Mouse (Mus musculus) CD8-positive naive resting alpha-beta T cell, adult 2 months (primary cell): ENCODE data around the gene Edn2.

Experiments
- DNase-seq, 2 experiments: peaks; one replicate each; pipeline ENCODE4 v3.0.0; 2022; ENCODE audit warnings: low read depth in 2 of 2, low spot score in 2 of 2

Gene Edn2

DNA sequence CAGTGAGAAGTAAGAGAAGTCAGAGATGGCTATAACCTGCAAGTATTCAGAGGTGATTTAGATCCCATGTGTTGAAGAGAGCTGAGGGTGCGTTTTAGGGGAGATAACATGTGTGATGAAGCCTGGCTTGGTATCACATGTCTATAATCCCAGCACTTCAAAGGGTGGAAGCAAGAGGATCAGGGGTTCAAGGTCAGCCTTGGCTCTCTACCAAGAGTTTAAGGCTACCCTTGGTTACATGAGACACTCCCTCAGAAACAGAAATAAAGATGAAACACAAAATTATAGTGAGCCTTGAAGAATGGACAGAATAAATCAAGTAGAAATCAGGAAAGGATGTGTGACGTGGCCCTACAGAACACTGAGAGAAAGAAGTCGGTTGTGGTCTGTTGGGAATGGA, 7.3 kb upstream of the Edn2 start:
- DNase-seq = no peak

- no peak for DNase-seq
Measured at GRCm38 (mm10) chr4:120158714-120159310, 2.2 kb upstream of the Edn2 start.

DNA sequence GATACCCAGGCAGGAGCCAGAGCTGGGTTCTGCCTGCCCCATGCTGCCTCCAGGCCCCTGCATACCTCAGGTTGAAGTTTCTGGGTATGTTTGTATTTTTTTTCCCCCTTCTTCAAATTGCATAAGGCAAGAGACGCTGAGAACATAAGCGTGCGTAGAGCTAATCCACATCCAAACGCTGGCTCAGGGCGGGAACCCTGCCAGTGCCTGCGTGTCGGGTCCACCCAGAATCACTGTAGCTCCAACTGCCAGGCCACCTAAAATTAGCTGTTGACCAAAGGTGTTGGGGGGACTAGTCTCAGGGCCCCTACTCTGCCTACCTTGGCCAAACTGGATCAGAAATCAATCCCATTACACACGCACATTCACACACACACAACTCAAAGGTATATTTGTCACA, 1.6 kb downstream of the Edn2 start:
- no peak for DNase-seq

- no peak for DNase-seq
Measured at GRCm38 (mm10) chr4:120163242-120163641, 2.2 kb downstream of the Edn2 start.

DNA sequence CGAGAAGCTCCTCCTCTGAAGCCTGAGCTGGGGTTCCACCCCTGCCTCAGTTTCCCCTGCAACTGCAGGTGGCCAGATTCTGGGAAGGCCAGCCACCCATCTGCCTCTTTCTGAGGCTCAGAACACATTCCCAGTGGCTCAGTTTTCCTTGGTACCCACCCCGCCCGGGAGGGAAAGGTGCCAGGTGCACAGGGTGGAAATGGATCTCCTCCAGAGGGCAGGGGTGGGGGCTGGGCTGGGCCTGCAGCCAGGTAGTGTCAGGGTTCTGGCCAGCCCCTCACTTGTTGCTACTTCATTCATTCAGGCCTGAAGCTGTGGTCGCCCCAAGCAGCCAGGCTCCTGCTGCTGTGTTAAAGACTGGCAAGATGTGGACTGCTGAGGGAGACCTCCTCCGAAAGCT, 3.3 kb downstream of the Edn2 start:
- DNase-seq = no peak

DNA sequence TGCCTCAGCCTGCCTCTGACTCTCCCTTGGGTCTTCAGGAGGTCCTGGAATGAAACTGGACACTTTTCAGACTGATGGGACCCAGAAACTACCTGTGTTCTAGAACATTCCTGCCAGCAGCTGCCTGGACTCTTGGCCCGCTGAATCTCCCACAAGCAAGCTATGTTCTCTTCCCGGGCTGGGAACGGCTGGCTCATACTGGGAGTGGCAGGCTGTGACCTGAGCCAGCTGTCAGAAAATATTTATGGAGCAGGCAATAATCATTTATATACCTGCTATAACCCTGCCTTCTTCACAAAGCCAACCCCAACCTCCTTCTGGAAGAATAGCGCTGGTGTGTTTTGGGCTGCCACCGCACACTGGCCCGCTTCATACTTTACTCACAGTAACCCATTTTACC, 6.8 kb downstream of the Edn2 start:
- DNase-seq = no peak

GRCm38 (mm10) chr4:120168346-120168745, 7.3 kb downstream of the Edn2 start:
- no peak for DNase-seq

- DNase-seq = no peak
Measured at GRCm38 (mm10) chr4:120170387-120170936, 9.5 kb downstream of the Edn2 start.

GRCm38 (mm10) chr4:120172050-120172684, 11.2 kb downstream of the Edn2 start:
- DNase-seq = no peak

GRCm38 (mm10) chr4:120179123-120179522, 18.1 kb downstream of the Edn2 start:
- no peak for DNase-seq

GRCm38 (mm10) chr4:120180535-120180934, 19.5 kb downstream of the Edn2 start:
- no peak for DNase-seq

DNA sequence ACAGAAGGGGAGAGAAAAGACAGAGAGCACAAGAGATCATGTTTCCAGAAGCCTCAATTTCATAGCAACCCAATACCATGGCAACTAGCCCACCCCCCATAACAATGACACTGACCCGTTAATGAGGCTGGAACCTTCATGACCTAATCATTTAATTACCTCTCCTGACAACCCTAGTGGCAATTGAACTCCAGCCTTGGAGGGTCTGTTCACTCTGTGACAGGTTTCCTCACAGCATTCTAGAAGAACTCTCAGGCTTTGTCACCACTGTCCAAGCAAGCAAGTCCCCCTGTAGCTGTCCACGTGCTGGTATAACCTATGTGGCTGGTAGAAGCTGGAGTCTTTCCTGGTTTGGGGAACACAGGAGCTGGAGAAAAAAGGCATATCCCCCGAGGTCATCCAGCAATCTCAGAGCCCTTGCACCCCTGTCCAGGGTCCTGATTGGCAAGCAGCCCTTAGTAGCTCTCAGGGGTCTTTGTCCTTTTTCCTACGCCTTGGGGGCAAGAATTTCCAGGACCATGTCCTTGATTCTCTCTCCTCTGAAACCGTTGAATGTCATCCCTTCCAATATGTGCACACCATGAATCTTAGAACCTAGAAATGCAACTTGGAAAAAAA, 23.5 kb downstream of the Edn2 start:
- no peak for DNase-seq

- DNase-seq = no peak
Measured at GRCm38 (mm10) chr4:120186441-120186840, 25.4 kb downstream of the Edn2 start.

DNA sequence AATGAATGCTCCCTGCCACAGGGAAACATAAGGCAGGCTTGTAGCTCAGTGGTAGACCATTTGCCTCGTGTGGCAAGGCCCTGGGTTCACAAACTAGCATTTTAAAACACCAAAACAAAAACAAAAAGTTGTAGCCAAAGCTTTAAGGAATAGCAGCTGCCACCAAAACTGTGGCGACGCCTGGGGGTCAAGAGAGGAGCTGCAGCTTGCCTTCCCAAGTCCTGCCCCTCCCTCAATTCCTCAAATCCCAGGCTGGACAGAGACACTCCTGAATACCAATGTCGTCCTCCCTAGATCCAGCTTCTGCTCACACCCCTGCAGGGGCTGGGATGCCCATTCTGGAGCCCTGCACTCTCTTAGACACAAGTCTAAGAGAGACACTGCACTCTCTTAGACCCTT, 25.9 kb downstream of the Edn2 start:
- DNase-seq = no peak

GRCm38 (mm10) chr4:120188204-120188603, 27.2 kb downstream of the Edn2 start:
- DNase-seq = no peak

DNA sequence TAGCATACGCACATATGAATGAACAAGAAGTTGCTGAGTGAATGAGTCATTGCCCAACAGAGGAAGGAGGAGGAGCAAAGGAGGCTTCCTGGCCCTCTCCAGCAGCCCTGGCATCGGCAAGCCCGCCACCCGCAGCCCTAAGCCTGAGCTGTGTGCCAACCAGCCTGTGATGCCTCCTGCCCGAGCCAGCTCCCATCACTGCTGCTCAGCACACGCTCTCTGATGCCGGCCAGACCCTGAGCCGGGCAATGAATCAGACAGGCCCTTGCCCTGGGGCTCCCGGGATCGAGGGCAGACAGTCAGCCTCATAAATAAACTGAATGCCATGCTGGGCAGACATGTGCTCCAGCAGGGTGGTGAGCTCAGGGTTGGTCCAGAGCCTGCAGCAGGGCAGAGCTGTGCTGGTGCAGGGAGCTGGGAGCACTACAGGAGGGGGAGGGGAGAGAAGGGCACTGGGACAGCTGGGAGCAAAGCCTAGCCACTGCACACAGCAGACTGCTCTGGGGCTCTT, 27.7 kb downstream of the Edn2 start:
- DNase-seq = no peak

DNA sequence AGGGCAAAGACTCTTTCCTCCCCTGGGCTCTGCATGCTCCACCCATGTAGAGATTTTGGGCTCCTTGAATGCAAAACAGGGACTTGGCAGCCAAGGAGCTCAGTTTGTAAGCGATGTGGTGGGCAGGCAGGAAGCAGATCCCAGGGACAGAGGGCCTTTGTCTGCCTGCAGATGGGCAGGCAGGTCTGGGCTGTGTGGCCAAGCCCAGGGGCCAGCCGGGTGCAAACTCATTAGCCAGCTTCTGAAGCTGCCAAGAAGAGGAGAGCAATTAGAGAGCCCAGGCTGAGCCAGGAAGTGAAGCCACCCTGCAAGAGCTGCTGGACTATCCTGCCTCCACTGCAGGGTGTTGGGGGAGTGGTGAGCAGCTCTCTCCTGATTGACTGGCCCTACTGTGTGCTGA, 28.9 kb downstream of the Edn2 start:
- DNase-seq = no peak

DNA sequence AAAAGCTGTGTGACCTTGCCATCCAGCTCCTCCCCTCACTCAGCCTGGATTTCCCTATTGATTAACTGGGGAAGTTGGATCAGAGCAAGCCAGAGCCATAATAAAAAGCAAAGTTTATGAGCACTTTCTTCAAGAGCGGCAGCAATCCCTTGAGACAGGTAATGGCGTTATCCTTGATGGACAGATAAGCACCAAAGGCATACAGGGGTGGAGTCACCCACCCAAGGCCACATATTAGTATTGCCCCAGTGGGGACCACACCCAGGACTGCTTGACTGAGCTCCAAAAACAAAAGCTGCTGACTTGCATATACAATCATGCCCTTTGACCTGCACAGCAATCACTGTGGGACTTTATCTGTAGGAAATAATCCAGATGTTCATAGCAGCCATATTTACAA, 31.0 kb downstream of the Edn2 start:
- DNase-seq = no peak

GRCm38 (mm10) chr4:120194026-120194425, 33.0 kb downstream of the Edn2 start:
- DNase-seq = no peak

GRCm38 (mm10) chr4:120194965-120195364, 34.0 kb downstream of the Edn2 start:
- DNase-seq = no peak

- DNase-seq = no peak
Measured at GRCm38 (mm10) chr4:120199184-120199885, 38.3 kb downstream of the Edn2 start.
